Mouse (Mus musculus) limb, embryonic 10.5 days (tissue): Measurements from ENCODE around the gene Plac8. TPM values are rescaled to one million over a fixed set of nuclear protein-coding genes. Genes with fewer than 3 reads are reported as not detected.

Source experiments
- DNase-seq: peaks from one replicate; pipeline ENCODE4 v3.0.0-alpha.2; 2017; ENCODE audit warnings: low spot score
- H3K27ac ChIP-seq: fragments of 300-500 bp; sonication (generic); 2 replicates; pipeline ENCODE4 v1.5.1; 2016; ENCODE audit warnings: mild to moderate bottlenecking
- H3K27me3 ChIP-seq: fragments of 300-500 bp; sonication (generic); 2 replicates; pipeline ENCODE4 v1.6.1; 2016; ENCODE audit warnings: low read depth, mild to moderate bottlenecking; ENCODE audit not compliant: poor library complexity, severe bottlenecking
- H3K36me3 ChIP-seq: fragments of 300-500 bp; sonication (generic); 2 replicates; pipeline ENCODE4 v1.6.1; 2016; ENCODE audit warnings: mild to moderate bottlenecking, moderate library complexity
- H3K4me1 ChIP-seq: fragments of 300-500 bp; sonication (generic); 2 replicates; pipeline ENCODE4 v1.6.1; 2016
- H3K4me3 ChIP-seq: fragments of 300-500 bp; sonication (generic); 2 replicates; pipeline ENCODE4 v1.5.1; 2016; ENCODE audit warnings: mild to moderate bottlenecking, moderate library complexity
- H3K9me3 ChIP-seq: fragments of 300-500 bp; sonication (generic); replicated peaks from 2 replicates; pipeline ENCODE4 v1.6.1; 2016; ENCODE audit warnings: mild to moderate bottlenecking
- WGBS: fragments of 180-500 bp; shearing (Covaris S2); methylation state at CpG from one replicate; pipeline ENCODE4 v1.1.7; 2016; 5-methylcytosine and 5-hydroxymethylcytosine counted together
- polyA plus RNA-seq: library from polyadenylated mRNA; unstranded; fragments of >200 nt; fragmentation: Nextera tagmentation; extraction: Ambion mirVana; gene quantifications from 2 replicates; pipeline ENCODE4 v1.2.1, GENCODE M21; 2016

The Plac8 gene
- polyA plus RNA-seq, 1 experiment from 2014 or later = 2.7 TPM

GRCm38 (mm10) chr5:100550151-100550550 lies 21.9 kb downstream of the Plac8 start:
- no peaks in the 10 kb centered on the region for H3K4me1 ChIP-seq
- H3K9me3 ChIP-seq = no peaks in the 10 kb centered on the region
- WGBS = 87% methylated on average over 1 of the region's 1 CpGs
- peaks cover 52% of the 10 kb centered on the region for H3K36me3 ChIP-seq
- H3K27me3 ChIP-seq = no peaks in the 10 kb centered on the region
- H3K27ac ChIP-seq = no peak overlapping the region
- DNase-seq = no peak
- no peak overlapping the region for H3K4me3 ChIP-seq

GRCm38 (mm10) chr5:100549311-100549710 lies 22.7 kb downstream of the Plac8 start:
- DNase-seq = no peak
- 95% methylated on average over 4 of the region's 4 CpGs for WGBS
- Histone ChIP-seq H3K4me3 (no peak overlapping the region), H3K9me3 (no peaks in the 10 kb centered on the region), H3K27ac (no peak overlapping the region), H3K27me3 (no peaks in the 10 kb centered on the region), H3K36me3 (peaks cover 60% of the 10 kb centered on the region), H3K4me1 (no peaks in the 10 kb centered on the region)

GRCm38 (mm10) chr5:100548236-100548635 lies 23.8 kb downstream of the Plac8 start:
- H3K27me3 ChIP-seq = no peaks in the 10 kb centered on the region

GRCm38 (mm10) chr5:100546294-100547080 lies 25.6 kb downstream of the Plac8 start:
- Histone ChIP-seq H3K4me1 (no peaks in the 10 kb centered on the region), H3K27ac (no peak overlapping the region), H3K27me3 (no peaks in the 10 kb centered on the region), H3K4me3 (no peak overlapping the region), H3K36me3 (peaks cover 88% of the 10 kb centered on the region), H3K9me3 (no peaks in the 10 kb centered on the region)
- 88% methylated on average over 6 of the region's 6 CpGs for WGBS
- DNase-seq = no peak

More at GRCm38 (mm10) chr5:100548236-100548635, 23.8 kb downstream of the Plac8 start:
- Histone ChIP-seq H3K4me1 (no peaks in the 10 kb centered on the region), H3K4me3 (no peak overlapping the region), H3K27ac (no peak overlapping the region), H3K9me3 (no peaks in the 10 kb centered on the region), H3K36me3 (peaks cover 71% of the 10 kb centered on the region)
- no peak for DNase-seq
- 93% methylated on average over 2 of the region's 2 CpGs for WGBS

- H3K4me3 ChIP-seq = no peak overlapping the region
- H3K4me1 ChIP-seq = no peaks in the 10 kb centered on the region
- DNase-seq = no peak
- peaks cover 93% of the 10 kb centered on the region for H3K36me3 ChIP-seq
- WGBS = 86% methylated on average over 3 of the region's 3 CpGs
- no peaks in the 10 kb centered on the region for H3K9me3 ChIP-seq
- H3K27me3 ChIP-seq = no peaks in the 10 kb centered on the region
- H3K27ac ChIP-seq = no peak overlapping the region
Measured at GRCm38 (mm10) chr5:100536638-100537037, 35.4 kb downstream of the Plac8 start.

- H3K36me3 ChIP-seq = peaks cover 93% of the 10 kb centered on the region
- no peak overlapping the region for H3K4me3 ChIP-seq
- no peak for DNase-seq
- H3K4me1 ChIP-seq = no peaks in the 10 kb centered on the region
- 91% methylated on average over 7 of the region's 7 CpGs for WGBS
- H3K27me3 ChIP-seq = no peaks in the 10 kb centered on the region
- no peaks in the 10 kb centered on the region for H3K9me3 ChIP-seq
- H3K27ac ChIP-seq = no peak overlapping the region
Measured at GRCm38 (mm10) chr5:100535826-100536225, 36.2 kb downstream of the Plac8 start.

GRCm38 (mm10) chr5:100526164-100526563 lies 45.9 kb downstream of the Plac8 start:
- DNase-seq = no peak
- H3K4me1 ChIP-seq = no peaks in the 10 kb centered on the region
- H3K4me3 ChIP-seq = no peak overlapping the region
- H3K36me3 ChIP-seq = peaks cover 83% of the 10 kb centered on the region
- no peaks in the 10 kb centered on the region for H3K27me3 ChIP-seq
- no peaks in the 10 kb centered on the region for H3K9me3 ChIP-seq
- H3K27ac ChIP-seq = no peak overlapping the region
- 93% methylated on average over 7 of the region's 7 CpGs for WGBS

GRCm38 (mm10) chr5:100525620-100526019 lies 46.4 kb downstream of the Plac8 start:
- no peaks in the 10 kb centered on the region for H3K4me1 ChIP-seq
- no peaks in the 10 kb centered on the region for H3K9me3 ChIP-seq
- H3K36me3 ChIP-seq = peaks cover 80% of the 10 kb centered on the region
- DNase-seq = no peak
- no peaks in the 10 kb centered on the region for H3K27me3 ChIP-seq
- WGBS = 92% methylated on average over 3 of the region's 3 CpGs
- H3K27ac ChIP-seq = no peak overlapping the region
- H3K4me3 ChIP-seq = no peak overlapping the region

- no peak overlapping the region for H3K27ac ChIP-seq
- no peak for DNase-seq
- H3K27me3 ChIP-seq = no peaks in the 10 kb centered on the region
- WGBS = 99% methylated on average over 9 of the region's 9 CpGs
- H3K36me3 ChIP-seq = peaks cover 76% of the 10 kb centered on the region
- H3K4me3 ChIP-seq = no peak overlapping the region
- H3K9me3 ChIP-seq = no peaks in the 10 kb centered on the region
- peaks cover 3% of the 10 kb centered on the region for H3K4me1 ChIP-seq
Measured at GRCm38 (mm10) chr5:100524921-100525320, 47.1 kb downstream of the Plac8 start.

GRCm38 (mm10) chr5:100523331-100523730 lies 48.7 kb downstream of the Plac8 start:
- no peaks in the 10 kb centered on the region for H3K9me3 ChIP-seq
- H3K36me3 ChIP-seq = peaks cover 60% of the 10 kb centered on the region
- peaks cover 11% of the 10 kb centered on the region for H3K4me1 ChIP-seq

GRCm38 (mm10) chr5:100520223-100520622 lies 51.8 kb downstream of the Plac8 start:
- peaks cover 36% of the 10 kb centered on the region for H3K36me3 ChIP-seq
- H3K27me3 ChIP-seq = no peaks in the 10 kb centered on the region
- H3K4me1 ChIP-seq = peaks cover 15% of the 10 kb centered on the region
- H3K4me3 ChIP-seq = no peak overlapping the region
- H3K27ac ChIP-seq = no peak overlapping the region
- no peaks in the 10 kb centered on the region for H3K9me3 ChIP-seq
- no peak for DNase-seq
- 99% methylated on average over 2 of the region's 2 CpGs for WGBS

More at GRCm38 (mm10) chr5:100523331-100523730, 48.7 kb downstream of the Plac8 start:
- Histone ChIP-seq H3K4me3 (no peak overlapping the region), H3K27me3 (no peaks in the 10 kb centered on the region), H3K27ac (no peak overlapping the region)
- WGBS = 90% methylated on average over 1 of the region's 1 CpGs
- DNase-seq = no peak

GRCm38 (mm10) chr5:100519027-100519411 lies 53.0 kb downstream of the Plac8 start:
- H3K27ac ChIP-seq = peak overlapping the region; percentile 92
- WGBS = 11% methylated on average over 5 of the region's 5 CpGs
- DNase-seq = no peak
- H3K9me3 ChIP-seq = no peaks in the 10 kb centered on the region
- no peaks in the 10 kb centered on the region for H3K27me3 ChIP-seq
- H3K36me3 ChIP-seq = peaks cover 25% of the 10 kb centered on the region
- H3K4me1 ChIP-seq = peaks cover 15% of the 10 kb centered on the region
- H3K4me3 ChIP-seq = peak overlapping the region; percentile 91

- Histone ChIP-seq H3K9me3 (no peaks in the 10 kb centered on the region), H3K27ac (peak within 1 kb of the TSS; percentile 92), H3K4me1 (peaks cover 15% of the 10 kb centered on the region), H3K4me3 (peak within 1 kb of the TSS; percentile 91), H3K36me3 (peaks cover 20% of the 10 kb centered on the region), H3K27me3 (no peaks in the 10 kb centered on the region)
- WGBS = under 1% methylated on average over 64 of the region's 64 CpGs
- peak; percentile 92 for DNase-seq
Measured at GRCm38 (mm10) chr5:100518049-100519026, 53.7 kb downstream of the Plac8 start, which contains the start of gene Cops4. TSS of gene Cops4 (plus strand) at chr5:100518309.
